Mouse (Mus musculus): ENCODE results near the gene Ddx54.

DNA sequence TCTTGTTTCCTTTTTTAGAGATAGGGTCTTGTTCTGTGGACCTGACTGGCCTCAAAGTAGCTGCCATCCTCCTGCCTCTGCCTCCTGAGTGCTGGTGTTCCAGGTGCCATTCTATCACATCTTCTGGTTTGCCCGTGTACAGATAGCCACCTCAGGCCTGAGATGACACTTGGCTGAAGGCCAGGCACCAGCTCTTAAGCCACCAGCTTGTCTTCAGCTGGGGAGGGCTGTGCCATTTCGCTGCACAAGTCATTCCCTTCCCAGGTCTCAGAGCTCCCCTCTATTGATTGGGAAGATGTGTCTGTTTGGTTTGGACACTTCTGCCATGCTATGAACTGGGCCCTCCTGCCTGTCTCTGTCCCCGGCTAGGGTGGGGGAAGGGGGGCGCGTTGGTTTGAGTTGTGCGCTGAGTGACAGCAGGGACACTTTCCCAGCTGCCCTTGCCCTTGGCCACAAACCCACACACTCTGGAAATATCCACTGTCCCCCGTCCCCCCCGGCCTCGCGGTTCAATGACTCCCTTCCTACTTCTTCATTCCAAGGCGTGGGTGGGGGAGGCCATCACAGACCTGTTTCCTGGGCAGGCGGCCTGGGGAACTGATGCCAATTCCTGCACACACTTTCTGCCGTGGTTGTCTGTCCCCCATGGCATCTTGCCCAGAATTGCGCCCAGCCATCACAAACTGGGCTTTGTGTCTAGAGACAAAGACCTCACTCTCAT lies 31.0 kb downstream of the Ddx54 start:
- TF ChIP-seq CTCF (IDR thresholded peaks at IDR 0.05; ENCODE audit: extremely low read depth, insufficient read length, insufficient replicate concordance, low read depth, low read length) (no peak), POLR2A (IDR thresholded peaks at IDR 0.05; ENCODE audit: low read depth, low read length) (no peak)

All from small intestine, adult 2 months (tissue).